Mouse (Mus musculus) embryonic facial prominence, embryonic 14.5 days (tissue): ENCODE measurements around the gene Nedd9. TPM values are rescaled to one million over a fixed set of nuclear protein-coding genes. Genes with fewer than 3 reads are reported as not detected.
A peak's percentile ranks its signal among the peaks of the same experiment; 100 is the strongest.

Experiments used
- ATAC-seq: fragments of 200-750 bp; cut with Nextera tagmentation; 2 replicates; pipeline ENCODE4 v1.8.0; 2017; ENCODE audit warnings: low read depth, moderate number of reproducible peaks, moderate TSS enrichment
- DNase-seq: peaks from one replicate; pipeline ENCODE4 v3.0.0-alpha.2; 2015; ENCODE audit warnings: low spot score
- H3K27ac ChIP-seq: fragments of 300-500 bp; sonication (generic); replicated peaks from 2 replicates; pipeline ENCODE4 v1.5.1; 2014; ENCODE audit warnings: low read depth, mild to moderate bottlenecking, low read length, moderate library complexity
- H3K27me3 ChIP-seq: fragments of 300-500 bp; sonication (generic); replicated peaks from 2 replicates; pipeline ENCODE4 v1.6.1; 2014; ENCODE audit warnings: low read length; ENCODE audit not compliant: control insufficient read depth, insufficient read depth
- H3K36me3 ChIP-seq: fragments of 300-500 bp; sonication (generic); 2 replicates; pipeline ENCODE4 v1.6.1; 2014; ENCODE audit warnings: low read length, mixed read lengths; ENCODE audit not compliant: control insufficient read depth, insufficient read depth
- H3K4me1 ChIP-seq: fragments of 300-500 bp; sonication (generic); 2 replicates; pipeline ENCODE4 v1.6.1; 2014; ENCODE audit warnings: antibody characterized with exemption, low read length; ENCODE audit not compliant: control insufficient read depth, insufficient read depth
- H3K4me2 ChIP-seq: fragments of 300-500 bp; sonication (generic); 2 replicates; pipeline ENCODE4 v1.6.1; 2014; ENCODE audit warnings: low read depth, mild to moderate bottlenecking, low read length, moderate library complexity, mixed read lengths
- H3K4me3 ChIP-seq: fragments of 300-500 bp; sonication (generic); 2 replicates; pipeline ENCODE4 v1.5.1; 2014; ENCODE audit warnings: low read depth, mild to moderate bottlenecking, low read length
- H3K9ac ChIP-seq: fragments of 300-500 bp; sonication (generic); 2 replicates; pipeline ENCODE4 v1.6.1; 2014; ENCODE audit warnings: low read depth, mild to moderate bottlenecking, low read length, moderate library complexity, mixed read lengths
- H3K9me3 ChIP-seq: fragments of 300-500 bp; sonication (generic); 2 replicates; pipeline ENCODE4 v1.6.1; 2016; ENCODE audit warnings: low read length; ENCODE audit not compliant: control insufficient read depth
- WGBS: fragments of 180-500 bp; shearing (Covaris S2); extraction: QIAGEN DNeasy Blood & Tissue Kit; methylation state at CpG from one replicate; pipeline ENCODE4 v1.1.7; 2014; 5-methylcytosine and 5-hydroxymethylcytosine counted together
- polyA plus RNA-seq: library from polyadenylated mRNA; unstranded; fragments of >200 nt; fragmentation: Nextera tagmentation; extraction: Ambion mirVana; gene quantifications from 2 replicates; pipeline ENCODE4 v1.2.1, GENCODE M21; 2014

Nedd9 gene
- polyA plus RNA-seq, 1 experiment from 2014 or later: 31.1 TPM

DNA sequence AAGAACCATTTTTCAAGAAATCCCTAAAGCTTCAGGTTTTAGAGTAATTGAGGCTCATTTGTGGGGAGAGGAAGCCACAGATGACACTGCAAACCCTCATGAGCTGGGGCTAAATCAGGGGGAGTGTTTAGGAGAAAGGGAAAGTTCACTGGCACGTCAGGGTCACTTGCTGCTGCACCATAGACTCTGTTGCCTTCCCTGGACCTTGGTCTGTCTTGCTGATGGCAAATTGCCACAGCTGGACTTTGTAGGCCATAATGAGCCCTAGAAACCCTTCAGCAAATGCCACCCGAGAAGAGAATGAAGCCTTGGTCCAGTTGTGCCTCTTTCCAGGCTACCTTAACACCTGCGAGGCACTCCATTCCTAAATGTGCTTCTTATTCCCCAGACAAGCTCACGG is 66.8 kb downstream of the Nedd9 start:
- H3K27ac ChIP-seq: no peak overlapping the region
- 77% methylated on average over 4 of the region's 4 CpGs for WGBS
- no peak overlapping the region for H3K4me3 ChIP-seq
- no peaks in the 10 kb centered on the region for H3K36me3 ChIP-seq
- H3K9ac ChIP-seq: no peak overlapping the region
- no peak for ATAC-seq
- no peaks in the 10 kb centered on the region for H3K27me3 ChIP-seq
- H3K4me1 ChIP-seq: peaks cover 5% of the 10 kb centered on the region; the same call in 1 of the 2 replicates
- H3K9me3 ChIP-seq: no peaks in the 10 kb centered on the region
- H3K4me2 ChIP-seq: no peak overlapping the region
- DNase-seq: no peak

DNA sequence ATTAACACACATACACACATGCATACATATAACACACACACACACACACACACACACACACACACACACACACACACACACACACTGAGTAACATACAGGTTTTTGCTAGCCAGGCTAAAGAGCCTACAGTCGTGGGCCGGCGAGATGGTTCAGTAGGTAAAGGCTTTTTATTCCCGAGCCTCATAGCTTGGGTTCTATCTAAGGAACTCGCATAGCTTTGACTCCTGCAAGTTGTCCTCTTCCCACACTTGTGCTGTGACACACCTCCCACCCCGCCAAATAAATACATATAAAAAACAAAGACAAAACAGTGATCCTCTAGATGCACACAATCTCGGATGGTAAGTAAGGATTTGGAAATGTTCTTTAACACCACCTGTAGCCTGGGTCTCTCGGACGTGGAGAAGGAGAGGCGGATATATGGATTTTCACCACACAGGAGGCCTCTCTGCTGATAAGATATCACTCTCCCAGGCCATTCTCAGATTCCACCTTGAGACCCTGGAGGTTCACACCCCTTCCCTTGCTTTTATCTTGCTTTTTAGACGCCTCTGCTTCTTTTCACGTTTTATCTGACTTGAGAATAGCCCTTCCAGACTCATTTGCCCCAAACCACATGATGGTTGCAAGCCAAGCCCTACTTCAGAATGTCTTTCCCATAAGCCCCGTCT is 68.8 kb downstream of the Nedd9 start:
- 81% methylated on average over 13 of the region's 13 CpGs for WGBS
- no peak for DNase-seq
- H3K4me2 ChIP-seq: no peak overlapping the region

DNA sequence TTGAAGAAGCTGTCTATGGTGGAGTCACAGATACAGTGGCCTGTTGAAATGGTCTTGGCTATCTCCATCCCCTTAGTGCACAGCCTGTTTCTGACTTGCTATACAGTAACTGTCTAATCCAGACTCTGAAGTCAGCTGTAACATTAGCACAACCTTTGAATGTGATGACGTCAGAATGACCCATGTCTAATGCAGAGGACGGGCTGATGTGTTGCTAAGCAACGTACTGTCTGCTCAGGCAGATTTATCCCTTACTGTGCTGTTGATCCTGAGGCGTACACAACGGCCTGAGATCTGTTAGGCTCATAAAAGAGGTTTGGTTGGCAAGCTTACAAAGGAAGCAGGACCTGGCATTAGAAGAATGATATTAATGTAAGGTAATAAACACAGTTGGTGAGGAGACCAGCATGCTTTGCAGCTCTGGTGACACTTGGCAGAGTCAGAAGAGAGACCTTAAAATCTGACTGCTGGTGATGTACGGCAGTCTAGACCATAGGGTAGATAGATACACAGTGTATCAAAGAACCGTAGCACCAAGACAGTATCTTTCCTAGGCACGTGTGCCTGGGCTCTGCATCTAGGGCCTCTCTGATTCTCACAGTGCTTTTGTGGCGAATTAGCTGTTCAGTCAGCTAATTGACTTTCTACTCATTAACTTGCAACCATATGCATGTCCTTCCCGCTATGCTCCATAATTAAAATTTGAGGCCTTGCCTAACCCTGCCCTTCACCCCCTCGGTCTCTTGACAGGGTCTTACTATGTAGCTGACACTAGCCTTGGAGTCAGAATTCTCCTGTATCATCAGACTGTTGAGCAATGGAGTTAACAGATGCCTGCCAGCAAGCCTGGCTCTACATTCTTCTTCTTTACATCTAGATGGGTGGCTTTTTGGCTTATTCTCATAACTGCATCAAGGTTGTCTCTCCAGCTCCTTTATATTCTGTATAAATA is 70.8 kb downstream of the Nedd9 start:
- H3K4me2 ChIP-seq: no peak overlapping the region
- no peaks in the 10 kb centered on the region for H3K9me3 ChIP-seq
- no peaks in the 10 kb centered on the region for H3K36me3 ChIP-seq
- peak; percentile 34 for DNase-seq
- H3K27me3 ChIP-seq: no peaks in the 10 kb centered on the region
- peak; percentile 68; the same call in 1 of the 2 replicates for ATAC-seq
- no peaks in the 10 kb centered on the region for H3K4me1 ChIP-seq
- H3K27ac ChIP-seq: no peak overlapping the region
- no peak overlapping the region for H3K9ac ChIP-seq
- no peak overlapping the region for H3K4me3 ChIP-seq
- WGBS: 72% methylated on average over 11 of the region's 11 CpGs

More for the DNA sequence above, 68.8 kb downstream of the Nedd9 start:
- no peaks in the 10 kb centered on the region for H3K27me3 ChIP-seq
- peaks cover 5% of the 10 kb centered on the region; the same call in 1 of the 2 replicates for H3K4me1 ChIP-seq
- no peak overlapping the region for H3K27ac ChIP-seq
- no peaks in the 10 kb centered on the region for H3K9me3 ChIP-seq
- no peak overlapping the region for H3K4me3 ChIP-seq
- no peaks in the 10 kb centered on the region for H3K36me3 ChIP-seq
- H3K9ac ChIP-seq: no peak overlapping the region
- no peak for ATAC-seq

DNA sequence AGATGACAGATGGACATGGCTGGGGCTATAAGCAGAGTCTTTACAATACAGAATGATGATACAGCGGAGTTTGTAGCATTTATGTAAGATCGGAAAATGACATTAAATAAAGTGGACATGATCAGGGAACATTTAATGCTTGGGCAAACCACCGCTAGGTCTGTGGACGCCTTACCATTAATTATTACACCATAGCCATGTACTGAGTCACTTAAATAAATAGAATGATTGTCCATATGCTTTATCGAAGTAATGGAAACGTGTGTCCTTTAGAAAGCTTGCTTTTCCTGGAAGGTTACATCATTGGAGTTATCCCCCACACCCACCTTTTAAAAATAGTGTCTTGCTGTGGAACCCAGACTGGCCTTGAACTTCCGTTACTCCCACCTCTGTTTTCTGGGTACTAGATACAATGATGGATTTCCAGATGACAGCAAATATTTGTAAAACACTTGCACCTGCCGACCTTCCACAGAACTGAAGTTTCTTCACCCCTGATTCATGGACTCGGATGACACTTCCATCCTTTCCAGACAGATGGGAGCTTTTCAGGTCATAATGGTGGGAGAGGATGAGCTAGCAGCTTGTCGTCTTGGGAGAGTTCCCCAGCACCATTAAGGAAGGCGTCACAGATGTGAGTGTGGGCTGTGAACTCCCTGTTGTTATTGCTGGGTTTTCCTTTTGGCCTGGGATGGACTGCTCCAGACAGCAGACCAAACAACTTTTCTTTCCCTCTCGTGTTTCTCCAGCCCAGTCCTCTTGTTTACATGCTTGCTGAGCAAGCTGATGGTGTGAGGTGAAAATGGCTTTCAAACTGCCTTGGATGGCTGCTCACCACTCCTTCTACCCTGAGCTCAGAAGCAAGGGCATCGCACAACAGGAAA is 76.7 kb downstream of the Nedd9 start:
- H3K4me3 ChIP-seq: no peak overlapping the region
- H3K4me1 ChIP-seq: no peaks in the 10 kb centered on the region
- DNase-seq: no peak
- H3K27ac ChIP-seq: no peak overlapping the region
- no peaks in the 10 kb centered on the region for H3K27me3 ChIP-seq
- WGBS: 78% methylated on average over 13 of the region's 13 CpGs
- no peaks in the 10 kb centered on the region for H3K36me3 ChIP-seq
- H3K4me2 ChIP-seq: no peak overlapping the region
- no peak for ATAC-seq
- H3K9ac ChIP-seq: no peak overlapping the region
- H3K9me3 ChIP-seq: no peaks in the 10 kb centered on the region

DNA sequence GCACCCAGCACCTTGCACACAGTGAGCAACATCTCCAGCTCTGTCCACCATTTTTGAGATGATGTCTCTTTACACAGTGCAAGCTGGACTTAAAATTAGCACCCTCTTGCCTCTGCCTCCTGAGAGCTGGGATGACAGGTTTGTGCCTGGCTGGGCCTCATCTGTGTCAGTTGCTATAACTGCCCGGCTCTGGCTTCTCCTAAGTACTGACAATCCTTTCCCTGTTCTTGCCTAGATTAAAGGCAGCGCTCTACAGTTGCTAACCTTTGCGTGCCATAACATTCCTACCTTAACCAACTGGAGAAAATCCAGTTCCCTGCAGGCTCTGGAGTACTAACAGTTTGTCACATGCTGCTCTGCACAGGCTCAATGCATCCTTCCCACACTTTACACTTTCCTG is 77.9 kb downstream of the Nedd9 start:
- WGBS: 81% methylated on average over 3 of the region's 3 CpGs
- no peak overlapping the region for H3K4me3 ChIP-seq
- no peaks in the 10 kb centered on the region for H3K9me3 ChIP-seq
- no peaks in the 10 kb centered on the region for H3K36me3 ChIP-seq
- H3K4me1 ChIP-seq: no peaks in the 10 kb centered on the region
- ATAC-seq (no peak), DNase-seq (no peak)
- no peak overlapping the region for H3K9ac ChIP-seq
- H3K4me2 ChIP-seq: no peak overlapping the region
- H3K27ac ChIP-seq: no peak overlapping the region
- H3K27me3 ChIP-seq: no peaks in the 10 kb centered on the region

DNA sequence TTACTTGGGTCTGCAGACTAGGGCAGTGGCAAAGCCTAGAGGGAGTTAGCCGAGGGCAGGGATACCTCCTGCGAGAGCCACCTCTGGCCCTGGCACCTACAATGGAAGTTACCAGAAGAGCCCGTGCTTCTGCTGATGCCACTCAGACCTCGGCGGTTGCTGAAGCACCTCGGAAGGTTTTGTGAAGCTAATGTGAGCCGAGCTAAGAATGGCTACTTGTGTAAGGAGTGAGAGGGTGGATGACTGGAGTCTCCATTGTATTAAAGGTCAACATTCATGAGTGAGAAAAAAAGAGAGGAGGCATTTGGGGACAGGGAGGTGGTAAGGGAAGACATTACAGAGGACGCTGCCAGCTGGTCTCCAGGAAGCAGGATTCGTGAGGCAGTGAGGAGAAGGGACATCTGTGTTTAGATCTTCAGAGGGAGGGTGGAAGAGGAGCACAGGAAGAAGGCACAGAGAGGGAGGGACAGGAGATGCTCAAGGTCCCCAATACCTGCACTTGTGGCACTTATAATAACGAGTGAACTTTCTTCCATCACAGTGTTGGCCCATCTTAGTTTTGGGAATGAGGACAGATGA is 78.7 kb downstream of the Nedd9 start:
- no peak overlapping the region for H3K9ac ChIP-seq
- no peaks in the 10 kb centered on the region for H3K27me3 ChIP-seq
- ATAC-seq (no peak), DNase-seq (no peak)
- WGBS: 82% methylated on average over 10 of the region's 10 CpGs
- H3K27ac ChIP-seq: no peak overlapping the region
- no peak overlapping the region for H3K4me2 ChIP-seq
- no peaks in the 10 kb centered on the region for H3K9me3 ChIP-seq
- no peak overlapping the region for H3K4me3 ChIP-seq
- H3K4me1 ChIP-seq: no peaks in the 10 kb centered on the region
- no peaks in the 10 kb centered on the region for H3K36me3 ChIP-seq

DNA sequence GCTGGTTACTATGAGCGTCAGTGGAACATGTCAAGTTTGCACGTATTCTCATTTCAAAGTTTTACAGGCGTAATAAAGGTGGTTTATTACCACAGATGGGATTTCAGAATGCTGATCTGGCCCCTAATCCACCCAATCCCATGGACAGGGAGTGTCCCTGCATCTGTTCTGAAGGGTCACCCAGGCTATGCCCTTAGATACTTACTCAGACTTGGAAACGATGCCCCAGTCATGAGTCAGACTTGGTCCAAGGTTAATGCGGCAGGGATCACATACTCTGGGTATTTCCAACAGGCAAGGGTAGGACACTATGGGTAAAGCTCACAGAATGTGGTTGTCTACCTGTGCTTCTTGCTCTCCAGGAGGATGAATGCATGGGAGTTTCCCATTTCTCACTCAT is 82.2 kb downstream of the Nedd9 start:
- H3K27me3 ChIP-seq: no peaks in the 10 kb centered on the region
- H3K4me2 ChIP-seq: no peak overlapping the region
- no peak overlapping the region for H3K9ac ChIP-seq
- no peaks in the 10 kb centered on the region for H3K36me3 ChIP-seq
- no peak overlapping the region for H3K4me3 ChIP-seq
- no peak for DNase-seq
- no peaks in the 10 kb centered on the region for H3K9me3 ChIP-seq
- H3K27ac ChIP-seq: no peak overlapping the region
- H3K4me1 ChIP-seq: 0 out of 2 replicates have a peak, but pooled peaks cover 2% of the 10 kb centered on the region
- ATAC-seq: no peak
- 89% methylated on average over 5 of the region's 5 CpGs for WGBS

DNA sequence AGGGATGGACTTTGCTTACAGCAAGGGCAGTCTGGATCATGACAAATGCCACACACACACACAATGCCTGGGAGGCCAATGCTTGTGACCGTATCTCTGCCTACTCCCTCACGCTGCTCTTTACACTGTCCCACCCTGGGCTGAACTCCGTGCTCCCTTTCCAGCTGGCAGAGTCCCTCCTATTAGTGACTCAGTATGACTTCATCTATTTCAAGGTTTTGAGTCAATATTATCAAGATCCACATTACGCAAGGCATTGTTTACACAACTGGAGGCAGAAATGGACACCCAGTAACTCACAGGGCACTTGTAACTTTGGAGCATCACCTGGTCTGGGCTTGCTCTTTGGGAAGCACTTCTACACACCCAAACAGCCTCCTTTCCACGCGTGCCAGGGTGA is 83.3 kb downstream of the Nedd9 start:
- DNase-seq (no peak), ATAC-seq (no peak)
- H3K4me1 ChIP-seq: 0 out of 2 replicates have a peak, but pooled peaks cover 2% of the 10 kb centered on the region
- H3K36me3 ChIP-seq: no peaks in the 10 kb centered on the region
- H3K27me3 ChIP-seq: no peaks in the 10 kb centered on the region
- H3K4me3 ChIP-seq: no peak overlapping the region
- no peak overlapping the region for H3K27ac ChIP-seq
- H3K9me3 ChIP-seq: no peaks in the 10 kb centered on the region
- no peak overlapping the region for H3K9ac ChIP-seq
- 85% methylated on average over 6 of the region's 6 CpGs for WGBS
- no peak overlapping the region for H3K4me2 ChIP-seq
